Mouse (Mus musculus) midbrain, postnatal 0 days (tissue): Measurements from ENCODE around the gene Hrg. TPM values are rescaled to one million over a fixed set of nuclear protein-coding genes. Genes with fewer than 3 reads are reported as not detected.

ENCODE experiments used
- ATAC-seq: fragments of 200-750 bp; cut with Nextera tagmentation; 2 replicates; pipeline ENCODE4 v1.8.0; 2017; ENCODE audit warnings: moderate number of reproducible peaks, mild to moderate bottlenecking, moderate TSS enrichment, moderate library complexity; ENCODE audit not compliant: low FRiP score
- DNase-seq: peaks from one replicate; pipeline ENCODE4 v3.0.0-alpha.2; 2015; ENCODE audit warnings: low spot score
- H3K27ac ChIP-seq: fragments of 300-500 bp; sonication (generic); 2 replicates; pipeline ENCODE4 v1.5.1; 2014; ENCODE audit warnings: low read depth, mild to moderate bottlenecking, low read length, mixed read lengths
- H3K27me3 ChIP-seq: fragments of 300-500 bp; sonication (generic); 2 replicates; pipeline ENCODE4 v1.6.1; 2014; ENCODE audit warnings: low read length, control low read depth, mixed read lengths; ENCODE audit not compliant: insufficient read depth
- H3K36me3 ChIP-seq: fragments of 300-500 bp; sonication (generic); 2 replicates; pipeline ENCODE4 v1.6.1; 2014; ENCODE audit warnings: low read length, control low read depth, mixed read lengths; ENCODE audit not compliant: insufficient read depth
- H3K4me1 ChIP-seq: fragments of 300-500 bp; sonication (generic); 2 replicates; pipeline ENCODE4 v1.6.1; 2014; ENCODE audit warnings: mild to moderate bottlenecking, control low read depth, antibody characterized with exemption, low read length, mixed read lengths; ENCODE audit not compliant: insufficient read depth
- H3K4me2 ChIP-seq: fragments of 300-500 bp; sonication (generic); 2 replicates; pipeline ENCODE4 v1.6.1; 2014; ENCODE audit warnings: low read depth, mild to moderate bottlenecking, low read length, mixed read lengths; ENCODE audit not compliant: poor library complexity, severe bottlenecking
- H3K4me3 ChIP-seq: fragments of 300-500 bp; sonication (generic); 2 replicates; pipeline ENCODE4 v1.5.1; 2014; ENCODE audit warnings: low read depth, mild to moderate bottlenecking, low read length, moderate library complexity
- H3K9ac ChIP-seq: fragments of 300-500 bp; sonication (generic); replicated peaks from 2 replicates; pipeline ENCODE4 v1.6.1; 2014; ENCODE audit warnings: mild to moderate bottlenecking, low read length, moderate library complexity, mixed read lengths; ENCODE audit not compliant: poor library complexity, severe bottlenecking
- H3K9me3 ChIP-seq: fragments of 300-500 bp; sonication (generic); 2 replicates; pipeline ENCODE4 v1.6.1; 2016; ENCODE audit warnings: low read length, control low read depth
- CTCF ChIP-seq: IDR thresholded peaks from 2 replicates; pipeline ENCODE4 v1.5.1; 2016; ENCODE audit warnings: antibody characterized with exemption, mild to moderate bottlenecking
- WGBS: fragments of 180-500 bp; shearing (Covaris S2); extraction: QIAGEN DNeasy Blood & Tissue Kit; methylation state at CpG from one replicate; pipeline ENCODE4 v1.1.7; 2014; 5-methylcytosine and 5-hydroxymethylcytosine counted together
- polyA plus RNA-seq: library from polyadenylated mRNA; unstranded; fragments of >200 nt; fragmentation: Nextera tagmentation; extraction: Ambion mirVana; gene quantifications from 2 replicates; pipeline ENCODE4 v1.2.1, GENCODE M21; 2015
- total RNA-seq: library from RNA; depleted of rRNA; stranded (reverse); fragments of >200 nt; gene quantifications from 2 replicates; pipeline ENCODE4 v1.2.3, GENCODE M21; 2014

The Hrg gene
- total and polyA plus RNA-seq, 2 experiments from 2014 or later, result not detected

DNA sequence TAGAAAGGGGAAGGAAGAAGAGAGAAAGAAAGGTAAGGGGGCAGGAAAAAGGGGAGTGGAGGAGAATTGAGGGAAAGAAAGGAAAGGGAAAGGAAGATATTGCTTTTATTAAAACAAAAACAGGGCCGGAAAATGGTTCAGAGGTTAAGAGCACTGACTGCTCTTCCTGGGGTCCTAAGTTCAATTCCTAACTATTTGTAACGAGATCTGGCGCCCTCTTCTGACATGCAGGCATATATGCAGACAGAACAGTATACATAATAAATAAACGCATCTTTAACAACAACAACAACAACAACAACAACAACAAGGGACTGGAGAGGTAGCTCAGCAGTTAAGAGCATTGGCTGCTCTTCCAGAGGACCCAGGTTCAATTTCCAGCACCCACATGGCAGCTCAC is 2.2 kb downstream of the Hrg start:
- 42% methylated on average over 4 of the region's 4 CpGs for WGBS
- Histone ChIP-seq H3K4me3 (no peak overlapping the region), H3K36me3 (no peaks in the 10 kb centered on the region), H3K4me1 (no peaks in the 10 kb centered on the region), H3K27ac (no peak overlapping the region), H3K4me2 (no peak overlapping the region), H3K27me3 (no peaks in the 10 kb centered on the region), H3K9me3 (no peaks in the 10 kb centered on the region), H3K9ac (no peak overlapping the region)
- peak; percentile 50 for TF ChIP-seq CTCF
- ATAC-seq (no peak), DNase-seq (no peak)

- H3K4me1 ChIP-seq, result no peaks in the 10 kb centered on the region
- ATAC-seq (no peak), DNase-seq (peak; percentile 6)
- WGBS, result 41% methylated on average over 13 of the region's 13 CpGs
- no peak overlapping the region for H3K27ac ChIP-seq
- H3K9me3 ChIP-seq, result no peaks in the 10 kb centered on the region
- no peak overlapping the region for H3K4me3 ChIP-seq
- no peaks in the 10 kb centered on the region for H3K27me3 ChIP-seq
- H3K4me2 ChIP-seq, result peak overlapping the region; percentile 5; the same call in 1 of the 2 replicates
- H3K9ac ChIP-seq, result no peak overlapping the region
- TF ChIP-seq CTCF, result no peak
- no peaks in the 10 kb centered on the region for H3K36me3 ChIP-seq
Measured at GRCm38 (mm10) chr16:22955397-22956084, 4.7 kb downstream of the Hrg start.

- DNase-seq (no peak), ATAC-seq (no peak)
- H3K4me1 ChIP-seq, result no peaks in the 10 kb centered on the region
- no peak overlapping the region for H3K27ac ChIP-seq
- H3K9ac ChIP-seq, result no peak overlapping the region
- H3K36me3 ChIP-seq, result no peaks in the 10 kb centered on the region
- H3K27me3 ChIP-seq, result no peaks in the 10 kb centered on the region
- H3K4me2 ChIP-seq, result peak overlapping the region; percentile 5; the same call in 1 of the 2 replicates
- TF ChIP-seq CTCF, result no peak
- H3K4me3 ChIP-seq, result no peak overlapping the region
- WGBS, result 59% methylated on average over 11 of the region's 11 CpGs
- no peaks in the 10 kb centered on the region for H3K9me3 ChIP-seq
Measured at GRCm38 (mm10) chr16:22956085-22956439, 5.2 kb downstream of the Hrg start.

DNA sequence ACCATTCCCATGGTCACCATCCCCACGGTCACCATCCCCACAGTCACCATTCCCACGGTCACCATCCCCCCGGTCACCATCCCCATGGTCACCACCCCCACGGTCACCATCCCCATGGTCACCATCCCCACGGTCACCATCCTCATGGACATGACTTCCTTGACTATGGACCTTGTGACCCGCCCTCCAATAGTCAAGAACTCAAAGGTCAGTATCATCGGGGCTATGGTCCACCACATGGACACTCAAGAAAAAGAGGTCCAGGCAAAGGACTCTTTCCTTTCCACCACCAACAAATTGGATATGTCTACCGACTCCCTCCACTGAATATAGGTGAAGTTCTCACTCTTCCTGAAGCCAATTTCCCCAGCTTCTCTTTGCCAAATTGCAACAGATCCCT is 10.2 kb downstream of the Hrg start:
- DNase-seq (no peak), ATAC-seq (no peak)
- WGBS, result 96% methylated on average over 8 of the region's 8 CpGs
- Histone ChIP-seq H3K9ac (no peak overlapping the region), H3K4me2 (no peak overlapping the region), H3K9me3 (no peaks in the 10 kb centered on the region), H3K4me1 (no peaks in the 10 kb centered on the region), H3K36me3 (no peaks in the 10 kb centered on the region), H3K4me3 (no peak overlapping the region), H3K27ac (no peak overlapping the region), H3K27me3 (no peaks in the 10 kb centered on the region)
- no peak for TF ChIP-seq CTCF

- 68% methylated on average over 5 of the region's 5 CpGs for WGBS
- Histone ChIP-seq H3K27ac (no peak overlapping the region), H3K4me2 (no peak overlapping the region), H3K4me1 (no peaks in the 10 kb centered on the region), H3K36me3 (no peaks in the 10 kb centered on the region), H3K4me3 (no peak overlapping the region), H3K9me3 (no peaks in the 10 kb centered on the region), H3K9ac (no peak overlapping the region), H3K27me3 (no peaks in the 10 kb centered on the region)
- DNase-seq, result peak; percentile 6
- no peak for ATAC-seq
- TF ChIP-seq CTCF, result no peak
Measured at GRCm38 (mm10) chr16:22962256-22962655, 11.4 kb downstream of the Hrg start.

GRCm38 (mm10) chr16:22963293-22963692 is 12.4 kb downstream of the Hrg start:
- Histone ChIP-seq H3K27me3 (no peaks in the 10 kb centered on the region), H3K9ac (no peak overlapping the region), H3K9me3 (no peaks in the 10 kb centered on the region), H3K36me3 (no peaks in the 10 kb centered on the region), H3K27ac (no peak overlapping the region), H3K4me2 (no peak overlapping the region), H3K4me1 (no peaks in the 10 kb centered on the region), H3K4me3 (no peak overlapping the region)
- no peak for DNase-seq
- no peak for TF ChIP-seq CTCF
- ATAC-seq, result no peak
